Mouse (Mus musculus) ovary, postnatal 36 days (tissue): ENCODE measurements around the gene Fam163a.
"Not testable (repeated sequence)": the region's sequence is repeated elsewhere in the genome, so short reads cannot be mapped to it uniquely, and the experiment has no call there.

Experiments used
- DNase-seq: peaks from one replicate; pipeline ENCODE4 v3.0.0; 2022; ENCODE audit warnings: low spot score, mixed read lengths

The Fam163a gene

DNA sequence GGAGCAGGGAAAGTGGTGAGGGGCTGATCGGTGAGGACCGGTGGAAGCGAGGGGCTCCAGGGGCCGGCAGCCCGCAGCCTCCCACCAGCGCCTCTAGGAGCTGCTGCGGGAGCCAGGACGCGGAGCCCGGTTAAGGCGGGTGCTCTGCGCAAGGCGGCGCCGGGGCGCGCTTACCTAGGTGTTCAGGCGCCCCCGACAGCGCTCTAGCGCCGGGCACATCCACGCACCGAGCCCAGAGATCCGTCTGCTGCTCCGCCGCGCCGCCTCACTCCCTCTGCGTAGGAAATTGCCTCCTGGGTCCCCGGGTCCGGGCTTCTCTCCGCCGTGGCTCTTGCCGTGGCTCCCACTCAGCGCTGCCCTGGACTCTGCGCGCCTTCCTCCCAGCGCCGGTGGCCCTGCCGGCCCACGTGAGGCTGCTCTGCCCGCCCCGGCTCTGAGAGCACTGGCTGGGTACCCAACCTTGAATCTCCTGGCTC lies at the start of gene Fam163a:
TSS of gene Fam163a (minus strand) at position 371 of the 476 bp plus-strand sequence.
- DNase-seq = peak; percentile 31

DNA sequence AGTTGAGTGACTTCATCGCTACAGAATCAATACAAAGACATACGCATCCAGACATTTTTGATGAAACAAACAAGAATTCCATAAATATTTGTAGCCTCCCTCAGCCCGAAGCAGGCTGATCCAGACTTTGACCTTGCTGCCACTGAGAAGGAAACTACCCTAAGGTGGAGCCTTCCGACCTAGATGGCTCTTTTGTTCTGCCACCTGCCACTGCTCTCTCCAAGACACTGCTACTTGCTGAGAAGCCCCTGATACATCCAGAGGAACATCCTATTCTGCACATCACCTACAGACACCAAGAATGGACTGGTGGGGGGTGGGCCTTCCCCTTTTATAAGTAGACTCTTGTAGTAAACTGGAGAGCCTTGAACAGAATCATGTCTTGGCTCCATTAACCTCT lies 46.3 kb upstream of the Fam163a start:
- DNase-seq = not testable (repeated sequence)

DNA sequence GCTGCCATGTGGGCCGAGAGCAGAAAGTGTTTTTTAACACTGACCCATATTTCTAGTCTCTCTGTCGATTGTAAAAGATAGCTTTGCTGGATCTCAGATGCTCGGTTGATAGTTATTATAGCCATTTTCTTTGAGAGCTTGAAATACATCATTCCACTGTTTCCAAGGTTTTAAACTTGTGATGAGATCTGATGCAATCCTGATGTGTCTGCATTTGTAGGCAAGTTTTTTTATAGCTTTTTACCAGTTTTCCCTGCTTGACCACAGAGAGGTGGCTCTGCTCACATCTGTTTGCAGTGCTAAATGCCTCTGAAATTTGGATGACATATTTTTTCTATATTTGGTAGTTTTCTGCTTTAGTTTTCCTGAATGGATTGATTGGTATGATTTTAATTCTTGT lies 43.1 kb upstream of the Fam163a start:
- no peak for DNase-seq

DNA sequence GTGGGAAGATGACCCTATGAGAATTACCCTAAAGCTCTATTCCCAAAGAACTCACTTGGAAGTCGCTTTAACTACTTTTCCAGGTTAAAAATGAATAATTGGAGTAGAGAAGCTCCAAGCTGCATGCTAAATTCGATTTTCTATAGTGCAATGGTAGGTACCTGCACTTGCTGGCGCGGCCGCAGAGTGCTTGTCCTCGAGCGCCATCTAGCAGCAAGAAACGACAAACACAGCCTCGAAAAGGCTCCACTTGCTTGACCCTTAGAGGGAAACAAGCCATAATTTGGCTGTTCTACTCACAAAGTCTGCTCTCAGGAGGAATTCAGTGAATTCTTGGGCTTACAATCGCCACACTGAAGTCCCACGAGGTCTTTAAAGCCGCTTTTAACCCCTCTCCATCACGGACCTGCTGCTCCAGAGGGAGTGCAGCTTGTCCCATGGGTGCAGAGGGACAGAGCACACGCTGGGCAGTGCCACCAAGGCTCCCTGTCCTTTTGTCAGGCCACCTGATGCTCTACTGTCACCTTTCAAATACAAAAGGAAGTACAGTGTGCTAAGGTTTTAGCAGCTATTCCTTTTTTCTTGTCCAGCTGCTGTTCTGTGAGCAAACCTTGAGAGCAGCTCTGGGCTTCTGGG lies 37.0 kb upstream of the Fam163a start:
- DNase-seq = peak; percentile 55

DNA sequence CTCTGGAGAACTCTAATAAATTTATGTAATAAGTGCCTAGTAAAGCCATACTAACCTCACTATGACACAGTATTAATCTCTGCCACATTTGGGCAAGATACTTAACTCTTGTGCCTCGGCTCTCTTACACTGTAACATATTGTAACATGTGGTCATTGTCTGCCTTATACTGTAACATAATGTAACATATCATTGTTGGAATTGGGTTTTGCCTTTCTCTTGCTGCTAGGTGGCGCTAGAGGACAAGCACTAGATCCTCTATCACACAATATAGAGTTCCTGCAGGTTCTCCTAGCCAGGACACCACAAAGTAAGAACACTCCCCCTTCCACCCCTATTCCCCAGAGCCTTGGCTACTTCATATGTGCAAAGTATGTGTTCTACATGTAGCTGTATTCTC lies 36.2 kb upstream of the Fam163a start:
- DNase-seq = no peak

DNA sequence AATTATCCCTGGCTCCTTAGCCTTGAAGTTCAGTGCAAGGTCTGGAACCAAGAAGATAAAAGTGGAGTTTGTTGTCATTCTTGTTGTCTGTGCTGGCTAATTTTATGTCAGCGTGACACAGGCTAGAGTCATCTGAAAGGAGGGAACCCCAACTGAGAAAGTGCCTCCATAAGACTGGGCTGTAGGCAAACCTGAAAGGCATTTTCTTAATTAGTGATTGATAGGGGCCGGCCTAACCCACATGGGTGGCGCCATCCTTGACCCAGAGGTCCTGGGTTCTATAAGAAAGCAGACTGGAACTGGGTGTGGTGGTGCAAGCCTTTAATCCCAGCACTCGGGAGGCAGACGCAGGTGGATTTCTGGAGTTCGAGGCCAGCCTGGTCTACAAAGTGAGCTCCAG lies 26.3 kb upstream of the Fam163a start:
- no peak for DNase-seq

DNA sequence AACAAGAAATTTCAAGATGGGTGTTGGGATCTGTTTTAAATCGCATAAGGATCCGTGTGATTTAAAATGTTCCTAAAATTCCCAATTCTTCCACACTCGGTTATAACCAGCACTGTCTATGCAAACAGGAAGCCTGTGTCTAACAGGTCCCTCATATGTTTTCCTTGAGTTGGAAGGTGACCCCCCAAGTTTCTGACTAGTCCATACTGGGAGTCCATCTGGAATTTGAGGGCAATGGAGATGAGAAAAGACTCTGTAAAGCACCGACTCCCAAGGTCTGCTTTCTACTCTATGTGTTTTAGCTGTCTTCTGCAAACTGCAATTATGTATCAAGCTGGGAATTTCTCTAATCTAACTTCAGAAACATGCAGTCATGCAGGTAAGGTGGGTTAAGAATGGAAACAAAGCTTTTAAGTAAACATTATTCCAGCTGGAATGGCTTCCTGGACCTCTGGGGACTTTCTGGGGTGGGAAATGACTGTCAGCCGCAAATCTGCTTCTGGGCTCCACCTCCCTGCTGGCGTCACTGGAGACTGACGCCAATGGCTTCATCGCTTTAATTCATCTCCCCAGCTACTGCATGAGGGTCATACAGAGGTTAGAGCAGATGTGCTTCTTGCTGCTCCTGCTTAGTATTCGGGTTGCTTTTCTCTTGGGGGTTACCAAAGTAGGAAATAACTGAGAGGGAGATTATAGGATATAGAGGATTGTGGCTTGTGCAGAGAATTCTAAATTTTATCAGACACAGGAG lies 25.7 kb upstream of the Fam163a start:
- peak; percentile 39 for DNase-seq

DNA sequence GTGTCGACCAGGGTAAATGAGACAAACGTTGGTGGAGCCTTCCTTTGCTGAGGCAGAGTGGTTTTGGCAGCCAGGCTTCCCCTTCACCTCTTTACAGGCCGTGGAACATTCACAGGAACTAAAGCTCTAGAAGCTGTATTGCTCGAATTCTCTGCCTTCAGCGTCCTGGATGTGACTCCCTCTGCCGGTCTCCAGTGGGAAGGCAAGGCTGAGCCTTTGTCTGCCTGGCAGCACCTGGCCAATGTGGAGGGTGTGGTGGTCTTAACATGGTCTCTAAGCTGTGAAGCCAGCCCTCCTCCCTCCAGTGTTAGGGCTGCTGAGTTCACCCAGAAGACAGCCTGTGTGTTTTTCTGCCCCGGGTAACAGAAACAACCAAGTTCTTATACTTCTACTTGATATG lies 24.6 kb upstream of the Fam163a start:
- peak; percentile 54 for DNase-seq

DNA sequence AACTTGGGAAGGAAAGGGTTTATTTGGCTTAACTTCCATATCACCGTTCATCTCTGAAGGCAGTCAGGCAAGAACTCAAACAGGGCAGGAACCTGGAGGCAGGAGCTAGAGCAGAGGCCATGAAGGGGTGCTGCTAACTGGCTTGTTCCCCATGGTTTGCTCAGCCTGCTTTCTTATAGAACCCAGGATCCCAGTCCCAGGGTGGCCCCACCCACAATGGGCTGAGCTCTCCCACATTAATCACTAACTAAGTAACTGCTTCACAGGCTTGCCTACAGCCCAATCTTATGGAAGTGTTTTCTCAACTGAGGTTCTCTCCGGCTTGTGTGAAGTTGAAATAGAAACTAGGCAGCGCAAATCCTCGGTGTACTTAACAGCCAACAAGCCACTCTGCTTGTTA lies 23.9 kb upstream of the Fam163a start:
- DNase-seq = no peak

DNA sequence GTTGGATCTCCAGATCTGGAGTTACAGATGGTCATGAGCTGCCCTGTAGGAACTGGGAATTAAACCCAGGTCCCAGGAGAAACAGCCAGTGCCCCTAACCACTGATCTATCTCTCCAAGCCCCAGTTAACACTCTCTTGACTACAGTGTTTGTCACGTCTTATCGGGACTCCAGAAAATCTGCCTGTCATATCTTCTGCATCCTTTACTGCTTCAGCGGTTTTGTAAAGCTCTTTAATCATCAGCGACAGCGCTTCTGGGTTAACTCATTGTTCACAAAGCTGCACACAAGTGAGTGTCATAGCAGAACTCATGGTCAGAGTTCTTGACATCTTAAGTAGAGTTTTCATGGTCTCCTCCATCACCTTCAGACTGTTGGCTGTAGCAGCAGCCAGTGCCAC lies 22.1 kb upstream of the Fam163a start:
- no peak for DNase-seq

DNA sequence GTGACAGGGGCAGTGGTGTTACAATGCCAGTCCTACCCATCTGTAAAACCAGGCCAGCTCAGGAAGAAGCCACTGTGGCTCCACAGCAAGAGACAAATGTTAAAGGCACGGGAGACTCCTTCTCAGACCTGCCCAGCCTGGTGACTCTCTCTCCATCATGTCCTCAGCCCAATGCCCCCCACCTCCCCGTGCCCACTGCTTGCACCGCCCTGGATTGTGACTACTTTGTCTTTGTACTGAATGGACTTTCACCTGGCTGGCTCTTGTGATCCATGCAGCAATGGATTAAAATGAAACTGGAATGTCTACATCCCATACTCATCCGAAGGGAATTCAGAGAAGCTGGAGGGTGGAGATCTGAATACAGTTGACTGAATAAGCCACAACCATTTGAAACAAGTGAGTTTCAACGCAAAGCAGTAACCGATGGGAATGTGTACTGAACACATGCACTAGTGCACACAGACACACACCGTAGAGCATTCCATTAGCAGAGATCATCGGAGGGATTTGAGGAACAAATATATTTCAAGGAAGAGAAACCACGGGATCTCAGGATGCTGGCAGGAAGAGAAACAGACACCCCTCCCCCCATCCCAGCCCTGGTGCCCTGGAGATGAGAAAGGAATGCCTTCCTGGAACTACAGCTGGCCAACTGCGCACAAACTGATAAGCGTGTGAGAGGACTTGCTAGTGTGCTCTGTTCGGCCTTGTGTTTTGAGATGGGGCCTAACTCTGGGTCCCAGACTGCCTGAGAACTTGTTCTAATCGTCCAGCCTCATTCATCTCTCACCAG lies 17.6 kb upstream of the Fam163a start:
- peak; percentile 52 for DNase-seq

DNA sequence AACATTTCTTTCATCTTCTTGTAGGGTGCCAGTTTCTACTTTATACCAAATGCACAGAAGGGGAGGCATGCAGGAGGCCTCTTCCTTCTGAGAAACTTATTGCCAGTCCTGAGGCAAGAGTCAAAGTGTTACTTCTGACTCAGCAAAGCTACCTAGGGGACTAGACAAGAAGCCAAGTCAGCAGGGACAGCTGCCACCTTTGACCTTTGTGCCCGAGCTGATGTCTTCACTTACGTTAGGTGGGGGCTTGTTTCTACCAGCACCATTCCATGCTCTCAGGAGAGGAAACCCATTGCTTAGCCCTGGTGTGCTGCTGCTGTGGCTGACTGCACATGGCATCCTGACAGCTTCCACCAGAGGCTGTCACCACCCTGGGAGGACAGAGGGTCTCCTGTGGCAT lies 16.5 kb upstream of the Fam163a start:
- no peak for DNase-seq

DNA sequence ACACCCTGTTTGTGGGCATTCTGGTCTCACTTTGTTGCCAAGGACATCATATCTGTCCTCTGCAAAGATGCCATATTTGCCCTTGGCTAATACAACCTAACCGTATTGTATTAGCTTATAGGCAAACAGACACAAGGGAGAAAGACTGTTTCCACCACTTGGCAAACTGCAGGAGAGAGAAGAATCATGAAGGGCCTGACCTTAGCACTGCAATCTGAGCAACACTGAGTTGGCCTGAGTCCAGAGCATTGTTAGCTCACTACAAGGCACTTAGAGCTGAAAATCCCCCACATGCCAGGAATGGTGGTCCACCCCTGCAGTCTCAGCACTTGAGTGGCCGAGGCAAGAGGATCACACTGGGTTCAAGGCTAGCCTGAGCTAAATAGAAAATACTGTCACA lies 13.7 kb upstream of the Fam163a start:
- no peak for DNase-seq

DNA sequence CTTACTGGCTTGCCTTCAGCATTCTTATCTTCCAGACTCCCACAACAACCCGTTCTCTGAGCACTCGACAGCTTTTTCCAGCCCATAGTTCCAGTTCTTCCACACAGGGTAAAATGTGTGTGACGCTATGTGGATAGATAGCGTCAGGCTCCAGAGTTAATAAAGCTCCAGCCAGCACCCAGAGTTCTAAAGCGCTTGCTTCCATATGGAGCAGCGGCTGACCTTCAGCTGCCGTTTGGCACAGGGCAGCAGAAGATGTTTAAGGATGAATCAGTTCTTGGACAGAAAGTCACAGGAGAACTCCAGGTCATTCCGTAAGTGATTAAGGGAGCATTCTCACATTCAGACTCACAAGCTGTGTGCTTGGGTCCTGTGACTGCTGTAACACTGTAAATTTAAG lies 13.1 kb upstream of the Fam163a start:
- DNase-seq = no peak

DNA sequence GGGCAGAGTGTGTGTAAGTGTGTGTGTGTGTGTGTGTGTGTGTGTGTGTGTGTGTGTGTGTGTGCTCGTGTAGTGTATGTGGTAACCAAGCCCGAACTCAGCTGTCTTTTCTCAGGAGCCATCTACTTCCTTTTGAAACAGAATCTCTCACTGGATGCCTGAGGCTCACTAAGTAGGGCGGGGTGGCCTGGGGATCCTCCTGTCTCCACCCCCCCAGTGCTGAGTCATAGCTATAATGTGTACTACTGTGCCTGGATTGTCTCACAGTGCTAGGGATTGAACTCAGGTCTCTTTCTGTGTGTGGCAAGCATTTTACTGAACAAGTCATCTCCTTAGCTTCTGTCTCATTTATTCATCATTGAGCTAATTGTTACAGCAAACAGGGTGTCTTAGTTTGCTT lies 12.6 kb upstream of the Fam163a start:
- DNase-seq = no peak

DNA sequence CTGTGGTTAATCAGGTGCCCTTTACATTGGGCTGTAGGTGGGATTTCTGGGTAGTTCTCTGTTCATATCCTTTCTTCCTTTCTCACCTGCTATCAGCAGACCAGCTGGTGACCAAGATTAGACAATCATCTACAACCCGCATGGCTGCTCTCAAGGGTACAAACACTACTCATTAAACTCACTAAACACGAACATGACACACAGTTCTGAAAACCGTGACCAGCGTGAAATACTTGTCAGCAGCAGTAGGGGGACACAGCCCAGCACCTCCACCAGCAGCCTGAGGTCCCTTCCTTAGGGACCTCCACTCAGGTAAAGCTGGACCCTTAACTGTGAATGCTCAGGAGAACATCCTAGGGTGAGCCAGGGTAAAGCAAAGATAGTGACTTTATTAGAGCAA lies 11.4 kb upstream of the Fam163a start:
- DNase-seq = no peak

DNA sequence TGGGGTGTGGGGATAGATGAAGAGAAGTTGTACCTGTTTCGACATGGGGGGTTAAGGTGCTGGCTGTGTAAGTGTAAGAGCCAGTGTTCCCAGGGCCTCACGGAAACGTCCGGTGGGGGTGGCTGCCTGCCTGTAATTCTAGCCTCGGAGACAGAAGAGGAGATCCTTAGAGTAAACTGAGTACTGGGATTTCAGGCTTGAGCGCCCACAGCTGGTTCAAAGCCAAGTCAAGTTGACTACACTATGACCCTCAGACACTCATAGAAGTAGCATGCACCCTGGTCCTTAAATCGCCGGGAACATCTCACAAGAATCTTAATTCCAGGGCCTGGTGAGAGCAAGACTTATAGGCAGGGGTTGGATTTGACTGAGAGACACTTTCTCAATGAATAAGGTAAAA lies 9.8 kb upstream of the Fam163a start:
- no peak for DNase-seq

DNA sequence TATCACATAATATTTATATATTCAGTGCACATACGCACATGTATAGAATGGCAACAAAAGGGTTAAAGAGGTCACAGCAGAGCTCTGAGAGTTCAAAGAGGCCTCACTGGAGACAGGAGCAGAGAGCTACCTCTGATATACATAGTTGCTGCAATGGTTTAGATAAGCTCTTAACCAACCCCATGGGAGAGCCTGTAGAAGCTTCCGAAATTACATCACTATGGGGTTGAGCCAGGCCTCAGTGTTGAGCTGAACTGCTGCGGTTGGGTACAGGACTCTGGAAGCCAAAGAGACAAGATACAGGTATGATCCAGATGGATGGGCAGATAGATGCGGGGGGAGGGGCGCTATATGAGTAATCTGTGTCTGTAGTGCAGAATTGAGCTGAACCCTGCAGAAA lies 8.1 kb upstream of the Fam163a start:
- no peak for DNase-seq

DNA sequence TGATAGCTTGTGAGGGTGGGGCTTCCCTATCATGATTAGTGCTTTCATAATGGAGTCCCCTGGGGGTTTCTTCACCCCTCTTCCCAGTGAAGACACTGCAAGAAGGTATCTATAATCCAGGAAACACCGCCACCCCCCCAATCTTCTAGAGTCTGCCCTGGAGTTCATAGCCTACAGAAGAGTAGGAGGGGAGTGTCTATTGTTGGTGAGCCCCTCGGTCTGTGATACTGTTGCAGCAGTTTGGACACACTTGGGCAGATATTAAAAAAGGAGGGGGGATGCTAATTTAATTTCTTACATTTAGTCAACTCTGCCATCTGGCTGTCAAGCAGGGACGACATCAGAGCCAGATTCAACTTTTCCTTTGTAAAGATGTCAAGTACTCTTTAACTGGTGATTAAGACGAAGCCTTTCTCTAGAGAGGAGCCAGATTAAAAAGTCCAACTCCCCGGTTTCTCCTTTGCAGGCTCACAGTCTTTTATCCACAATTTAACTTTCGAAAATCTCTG lies 7.0 kb upstream of the Fam163a start:
- DNase-seq = no peak

DNA sequence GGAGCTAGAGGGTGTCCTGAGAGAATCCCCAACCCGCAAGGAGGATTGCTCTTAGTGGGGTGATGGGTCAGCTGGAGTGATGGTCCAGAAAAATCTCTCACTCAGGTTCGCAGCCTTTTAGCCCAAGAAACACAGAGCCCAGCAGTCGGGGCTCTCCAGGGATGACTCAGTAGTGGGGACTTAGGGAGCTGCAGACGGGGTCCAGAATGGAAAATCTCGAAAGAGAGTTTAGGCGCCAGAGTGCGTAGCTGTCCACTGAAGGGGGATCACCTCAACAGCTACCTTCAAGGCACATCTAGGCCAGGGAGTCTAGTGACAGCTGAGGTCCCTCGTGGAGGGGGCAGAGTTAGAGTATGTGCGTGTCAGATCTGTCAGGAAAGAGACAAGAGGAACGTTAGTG lies 338 bp upstream of the Fam163a start:
- DNase-seq = no peak

DNA sequence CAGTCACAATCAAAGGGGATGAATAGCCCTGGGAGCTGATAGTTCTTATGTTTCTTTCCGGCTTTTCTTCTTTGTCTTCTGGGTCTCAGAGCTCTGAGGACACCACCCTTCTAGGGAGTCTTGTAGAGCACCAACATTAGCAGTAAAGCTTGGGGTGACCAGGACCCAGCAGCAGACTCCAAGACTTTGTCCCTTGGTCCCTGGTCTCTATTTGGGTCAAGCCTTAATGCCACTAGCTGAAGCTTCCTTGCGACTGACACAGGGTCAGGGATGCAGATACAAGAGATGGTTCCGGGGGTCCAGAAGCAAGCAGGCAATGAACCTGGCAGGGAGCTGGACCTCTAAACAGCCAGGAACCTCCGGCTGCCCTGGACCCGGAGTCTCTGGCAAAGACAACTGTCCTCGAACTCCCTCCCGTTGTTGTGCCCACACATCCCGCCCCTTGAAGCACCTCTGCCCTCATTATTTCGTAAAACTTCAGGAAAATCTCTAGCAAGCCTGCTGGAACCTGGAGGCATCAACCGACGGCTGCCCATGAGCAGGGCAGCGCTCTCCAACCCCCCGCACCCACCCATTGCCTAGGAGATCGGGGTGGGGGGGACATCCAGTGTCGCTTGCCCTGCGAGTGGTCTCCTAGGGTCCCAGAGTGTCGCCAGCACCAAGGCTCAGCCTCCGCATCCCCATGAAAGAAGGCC lies 718 bp downstream of the Fam163a start:
- DNase-seq = no peak

DNA sequence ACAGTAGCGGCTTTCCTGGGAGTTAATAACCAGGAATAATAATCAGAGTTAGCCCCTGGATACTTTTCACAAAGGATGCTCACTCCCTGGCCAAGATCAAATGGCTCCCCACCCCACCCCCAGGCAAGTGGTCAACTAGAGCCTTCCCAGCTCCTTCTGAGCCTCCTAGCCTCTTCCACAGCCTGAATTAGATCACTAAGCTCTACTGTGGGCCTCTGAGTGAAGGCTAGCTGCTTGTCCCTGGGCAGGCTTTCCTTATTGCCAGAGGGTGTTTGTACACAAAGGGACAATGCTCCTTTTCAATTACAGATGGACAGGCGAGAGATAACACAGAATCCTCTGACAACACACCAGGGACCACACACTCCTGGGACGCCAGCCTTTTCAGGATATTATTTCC lies 2.2 kb downstream of the Fam163a start:
- DNase-seq = no peak
